Mouse (Mus musculus) CH12.LX (cell line): ENCODE measurements at regions not wholly inside any gene's neighbourhood (a gene's known extent, or its start where the extent isn't known, plus 50 kb on each side); places are given as distances from the start of the nearest gene placed in this dataset.

Experiments used
- DNase-seq: peaks from one replicate; pipeline ENCODE4 v3.0.0-alpha.2; 2013; ENCODE audit errors: extremely low read depth
- H3K27ac ChIP-seq: 2 replicates; pipeline ENCODE4 v1.5.1; 2012; ENCODE audit warnings: low read depth, mild to moderate bottlenecking, control low read depth, moderate library complexity; ENCODE audit not compliant: insufficient read depth
- H3K27me3 ChIP-seq: replicated peaks from 2 replicates; pipeline ENCODE3; 2012; ENCODE audit warnings: inconsistent platforms
- H3K36me3 ChIP-seq, 2 experiments: replicated peaks in 1 of 2; 2 replicates each; pipeline versions ENCODE3 to v1.6.1; 2012; ENCODE audit warnings: inconsistent platforms in 1 of 2, low read length in 1 of 2, mild to moderate bottlenecking in 1 of 2, mixed read lengths in 1 of 2, moderate library complexity in 1 of 2; ENCODE audit not compliant: control insufficient read depth in 1 of 2, insufficient read depth in 1 of 2
- H3K4me1 ChIP-seq, 2 experiments: 2 replicates each; pipeline ENCODE4 v1.6.1; 2012; ENCODE audit warnings: inconsistent platforms in 1 of 2, moderate library complexity in 1 of 2; ENCODE audit not compliant: insufficient read depth in 2 of 2, control insufficient read depth in 1 of 2
- H3K4me2 ChIP-seq: 2 replicates; pipeline ENCODE4 v1.6.1; 2012; ENCODE audit warnings: low read depth, mild to moderate bottlenecking, control low read depth; ENCODE audit not compliant: poor library complexity, insufficient read depth, severe bottlenecking
- H3K4me3 ChIP-seq, 3 experiments: fragments of 150-350 bp in 1 of 3; sonication (generic) in 1 of 3; replicated peaks in 1 of 3; 2 replicates each; pipeline versions ENCODE3 to v1.5.1; 2011 to 2012; ENCODE audit warnings: low read depth in 2 of 3, low read length in 2 of 3, mild to moderate bottlenecking in 2 of 3, moderate library complexity in 2 of 3, control low read depth in 1 of 3, improper control_type of control experiment in 1 of 3, inconsistent platforms in 1 of 3, mixed read lengths in 1 of 3; ENCODE audit not compliant: poor library complexity in 1 of 3
- H3K79me2 ChIP-seq: replicated peaks from 2 replicates; pipeline ENCODE4 v1.6.1; 2012; ENCODE audit warnings: mild to moderate bottlenecking, moderate library complexity; ENCODE audit not compliant: control insufficient read depth, poor library complexity, insufficient read depth, severe bottlenecking; ENCODE audit errors: extremely low read depth
- H3K9ac ChIP-seq: 2 replicates; pipeline ENCODE4 v1.6.1; 2012; ENCODE audit warnings: low read depth, mild to moderate bottlenecking, control low read depth, moderate library complexity; ENCODE audit not compliant: insufficient read depth
- H3K9me3 ChIP-seq: replicated peaks from 2 replicates; pipeline ENCODE3; 2012; ENCODE audit warnings: low read length, inconsistent platforms, mixed read lengths
- BHLHE40 ChIP-seq: IDR thresholded peaks from 2 replicates; pipeline ENCODE4 v1.6.1; 2011; ENCODE audit warnings: mild to moderate bottlenecking, low read depth, low read length, improper control_type of control experiment
- EP300 ChIP-seq: IDR thresholded peaks from 2 replicates; pipeline ENCODE4 v1.6.1; 2011; ENCODE audit warnings: low read length, improper control_type of control experiment
- HCFC1 ChIP-seq: IDR thresholded peaks from 2 replicates; pipeline ENCODE4 v1.6.1; 2012; ENCODE audit warnings: low read depth, mild to moderate bottlenecking, inconsistent platforms, low read length, improper control_type of control experiment
- MAX ChIP-seq: IDR thresholded peaks from 2 replicates; pipeline ENCODE4 v1.6.1; 2011; ENCODE audit warnings: low read length, improper control_type of control experiment
- MAZ ChIP-seq: IDR thresholded peaks from 2 replicates; pipeline ENCODE4 v1.6.1; 2012; ENCODE audit warnings: low read depth, mild to moderate bottlenecking, inconsistent platforms, low read length, improper control_type of control experiment, moderate library complexity
- MXI1 ChIP-seq: IDR thresholded peaks from 2 replicates; pipeline ENCODE4 v1.6.1; 2011; ENCODE audit warnings: mild to moderate bottlenecking, low read depth, low read length, improper control_type of control experiment
- MYC ChIP-seq: IDR thresholded peaks from 2 replicates; pipeline ENCODE4 v1.6.1; 2011; ENCODE audit warnings: low read depth, mild to moderate bottlenecking, improper control_type of control experiment, low read length
- POLR2AphosphoS2 ChIP-seq: IDR thresholded peaks from 2 replicates; pipeline ENCODE4 v1.6.1; 2011; ENCODE audit warnings: low read depth, low read length, improper control_type of control experiment
- RAD21 ChIP-seq: IDR thresholded peaks from 2 replicates; pipeline ENCODE4 v1.6.1; 2011; ENCODE audit warnings: low read depth, mild to moderate bottlenecking, low read length, improper control_type of control experiment, moderate library complexity
- SMC3 ChIP-seq: IDR thresholded peaks from 2 replicates; pipeline ENCODE4 v1.6.1; 2011; ENCODE audit warnings: low read depth, low read length, improper control_type of control experiment
- TCF12 ChIP-seq: IDR thresholded peaks from 2 replicates; pipeline ENCODE4 v1.6.1; 2014; ENCODE audit warnings: low read depth, mild to moderate bottlenecking, inconsistent platforms, low read length, improper control_type of control experiment
- UBTF ChIP-seq: IDR thresholded peaks from 2 replicates; pipeline ENCODE4 v1.6.1; 2012; ENCODE audit warnings: low read depth, mild to moderate bottlenecking, inconsistent platforms, low read length, improper control_type of control experiment, moderate library complexity
- USF1 ChIP-seq: IDR thresholded peaks from 2 replicates; pipeline ENCODE4 v1.6.1; 2014; ENCODE audit warnings: low read depth, mild to moderate bottlenecking, inconsistent platforms, low read length, improper control_type of control experiment
- USF2 ChIP-seq: conservative IDR thresholded peaks from 2 replicates; pipeline ENCODE4 v1.6.1; 2011; ENCODE audit warnings: low read depth, low read length, improper control_type of control experiment
- ZC3H11A ChIP-seq: IDR thresholded peaks from 2 replicates; pipeline ENCODE4 v1.6.1; 2012; ENCODE audit warnings: low read depth, mild to moderate bottlenecking, inconsistent platforms, low read length, improper control_type of control experiment
- ZNF384 ChIP-seq: IDR thresholded peaks from 2 replicates; pipeline ENCODE4 v1.6.1; 2012; ENCODE audit warnings: low read depth, low read length, improper control_type of control experiment, inconsistent platforms
- dilution Hi-C: fragments of 300-500 bp; cut with MboI; formaldehyde crosslinking; loops from 2 replicates; pipeline ENCODE4 v1.14.3; 2020; ENCODE audit warnings: low sequenced_read_pairs; ENCODE audit not compliant: extremely low pct_unique_long_range_greater_than_20kb, extremely low pct_ligation_motif_present
- in situ Hi-C: fragments of 300-500 bp; cut with MboI; formaldehyde crosslinking; loops from 3 replicates; pipeline ENCODE4 v1.14.3; 2019; ENCODE audit warnings: low sequenced_read_pairs, low pct_ligation_motif_present, low pct_unique_long_range_greater_than_20kb, mixed read lengths

- dilution Hi-C loops: no loop called here
- no peaks in the 10 kb centered on the region for H3K79me2 ChIP-seq
- no peak for DNase-seq
- no peak overlapping the region for H3K27ac ChIP-seq
- H3K9ac ChIP-seq: no peak overlapping the region
- H3K4me3 ChIP-seq: no peak overlapping the region
- peaks cover 3 to 4% of the 10 kb centered on the region in 2 experiments; a peak in 3 of 4 replicates for H3K4me1 ChIP-seq
- in situ Hi-C loops: loop anchor here (25.0 kb wide), 1 partner anchor 569 kb away; the partner anchor contains the start of gene Tmco5
- peaks cover 2% of the 10 kb centered on the region for H3K27me3 ChIP-seq
- no peaks in the 10 kb centered on the region for H3K36me3 ChIP-seq
- TF ChIP-seq ZNF384: no peak
- TF ChIP-seq TCF12: no peak
- TF ChIP-seq USF2: no peak
- no peak for TF ChIP-seq EP300
- no peak for TF ChIP-seq MAX
- TF ChIP-seq MXI1: no peak
- no peak for TF ChIP-seq SMC3
- TF ChIP-seq MAZ: no peak
- TF ChIP-seq POLR2AphosphoS2: no peak
- TF ChIP-seq, all 38 proteins: peak for 0
- Histone ChIP-seq H3K4me2 (no peak overlapping the region), H3K9me3 (no peaks in the 10 kb centered on the region)
Observed at GRCm38 (mm10) chr2:117456456-117457020, 113.7 kb upstream of the Rasgrp1 start.

- no peak overlapping the region for H3K27ac ChIP-seq
- TF ChIP-seq BHLHE40 (no peak), UBTF (no peak), USF1 (no peak), POLR2AphosphoS2 (no peak), MYC (no peak), HCFC1 (no peak), RAD21 (no peak), ZC3H11A (no peak)
- no peak overlapping the region for H3K4me3 ChIP-seq
- dilution Hi-C loops: no loop called here
- in situ Hi-C loops: loop anchor here (25.0 kb wide), 1 partner anchor 574 kb away; the partner anchor contains the start of gene Tmco5
- no peaks in the 10 kb centered on the region for H3K36me3 ChIP-seq
- H3K4me2 ChIP-seq: no peak overlapping the region
- H3K9me3 ChIP-seq: no peaks in the 10 kb centered on the region
- H3K9ac ChIP-seq: no peak overlapping the region
- H3K27me3 ChIP-seq: peaks cover 2% of the 10 kb centered on the region
- H3K4me1 ChIP-seq: no peaks in the 10 kb centered on the region
- H3K79me2 ChIP-seq: no peaks in the 10 kb centered on the region
- DNase-seq: no peak
Observed at GRCm38 (mm10) chr2:117461541-117462290, 118.9 kb upstream of the Rasgrp1 start.
